Mouse (Mus musculus) heart, postnatal 4 days (tissue): ENCODE data around the gene Shmt1. TPM values are rescaled to one million over a fixed set of nuclear protein-coding genes. Genes with fewer than 3 reads are reported as not detected.

Experiments
- DNase-seq: peaks from one replicate; pipeline ENCODE4 v3.0.0; 2021
- total RNA-seq, 2 experiments: library from RNA; stranded (reverse); gene quantifications; 2 replicates each; pipeline ENCODE4 v1.2.3; 2021

Shmt1 gene
- total RNA-seq, 2 experiments from 2014 or later = 24.7 to 26.8 TPM

- DNase-seq = no peak
Observed at GRCm38 (mm10) chr11:60790472-60790871, 21.0 kb downstream of the Shmt1 start.

DNA sequence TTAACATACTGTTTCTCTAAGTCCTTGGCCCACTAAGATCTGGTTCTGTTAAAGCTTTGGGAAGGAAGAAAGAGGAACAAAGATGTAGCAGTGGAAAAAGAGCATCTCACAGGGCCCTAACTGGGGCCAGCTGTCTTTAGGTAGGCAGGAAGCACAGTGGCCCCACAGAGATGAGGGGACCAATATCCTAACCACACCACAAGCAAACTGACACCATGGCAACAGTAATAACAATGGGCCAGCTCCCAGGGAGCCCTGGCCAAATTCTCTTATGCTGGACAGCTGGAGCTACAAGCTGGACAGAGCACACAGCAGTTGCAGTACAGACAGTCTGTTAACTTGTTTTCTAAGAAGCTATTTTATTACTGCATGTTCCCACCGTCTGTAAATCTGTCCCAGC, 23.9 kb downstream of the Shmt1 start:
- peak; percentile 32 for DNase-seq

GRCm38 (mm10) chr11:60784179-60784922, 27.2 kb downstream of the Shmt1 start:
- no peak for DNase-seq

GRCm38 (mm10) chr11:60779673-60780189, 31.8 kb downstream of the Shmt1 start:
- no peak for DNase-seq

DNA sequence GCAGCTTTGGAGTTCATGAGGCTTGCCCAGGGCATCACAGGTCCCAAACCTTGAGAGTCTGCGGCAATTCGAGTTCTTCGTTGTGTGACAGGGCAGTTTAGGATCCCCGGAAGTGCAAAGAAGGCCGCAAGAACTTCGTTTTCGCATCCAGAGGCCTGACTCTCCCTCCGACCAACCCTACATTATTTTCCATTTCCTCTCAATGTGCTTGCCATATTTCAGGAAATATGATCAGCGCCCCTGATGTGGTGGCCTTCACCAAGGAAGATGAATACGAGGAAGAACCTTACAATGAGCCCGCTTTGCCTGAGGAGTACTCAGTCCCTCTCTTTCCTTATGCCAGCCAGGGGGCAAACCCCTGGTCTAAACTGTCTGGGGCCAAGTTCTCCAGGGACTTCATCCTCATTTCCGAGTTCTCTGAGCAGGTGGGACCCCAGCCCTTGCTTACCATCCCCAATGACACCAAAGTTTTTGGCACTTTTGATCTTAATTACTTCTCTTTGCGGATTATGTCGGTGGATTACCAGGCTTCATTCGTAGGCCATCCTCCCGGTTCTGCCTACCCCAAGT, 33.6 kb downstream of the Shmt1 start:
- DNase-seq = no peak

GRCm38 (mm10) chr11:60776829-60777740, 34.4 kb downstream of the Shmt1 start, which contains the start of the genes Top3a and Smcr8:
Gene Top3a, minus strand, starts transcription at chr11:60777365.
Gene Smcr8, plus strand, starts transcription at chr11:60777524.
- peak; percentile 81 for DNase-seq

GRCm38 (mm10) chr11:60776107-60776828, 35.2 kb downstream of the Shmt1 start:
- DNase-seq = no peak

GRCm38 (mm10) chr11:60775578-60775977, 35.9 kb downstream of the Shmt1 start:
- DNase-seq = no peak

- DNase-seq = no peak
Observed at GRCm38 (mm10) chr11:60774841-60775240, 36.7 kb downstream of the Shmt1 start.

DNA sequence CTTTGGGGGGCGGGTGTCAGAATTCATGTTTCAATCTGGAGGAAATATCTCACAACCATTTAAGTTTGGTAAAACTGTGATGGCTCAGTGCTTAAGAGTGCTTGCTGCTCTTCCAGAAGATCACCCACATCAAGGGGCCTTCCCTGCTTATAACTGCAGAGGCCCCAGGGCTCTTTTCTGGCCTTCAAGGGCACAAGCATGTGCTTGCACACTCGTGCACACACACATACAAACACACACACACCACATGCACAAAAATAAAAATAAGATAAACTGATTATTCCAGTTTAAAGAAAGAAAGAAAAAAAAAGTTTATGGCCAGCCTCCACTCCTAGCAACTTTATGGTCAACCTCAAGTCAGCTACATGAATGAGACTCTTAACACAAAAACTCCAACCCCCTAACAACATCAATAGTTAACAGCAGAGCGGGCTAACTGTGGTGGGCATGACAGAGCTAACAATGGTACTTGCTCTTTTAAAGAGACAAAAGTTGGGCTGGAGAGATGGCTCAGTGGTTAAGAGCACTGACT, 37.3 kb downstream of the Shmt1 start:
- no peak for DNase-seq

- DNase-seq = no peak
Observed at GRCm38 (mm10) chr11:60772161-60772560, 39.4 kb downstream of the Shmt1 start.

DNA sequence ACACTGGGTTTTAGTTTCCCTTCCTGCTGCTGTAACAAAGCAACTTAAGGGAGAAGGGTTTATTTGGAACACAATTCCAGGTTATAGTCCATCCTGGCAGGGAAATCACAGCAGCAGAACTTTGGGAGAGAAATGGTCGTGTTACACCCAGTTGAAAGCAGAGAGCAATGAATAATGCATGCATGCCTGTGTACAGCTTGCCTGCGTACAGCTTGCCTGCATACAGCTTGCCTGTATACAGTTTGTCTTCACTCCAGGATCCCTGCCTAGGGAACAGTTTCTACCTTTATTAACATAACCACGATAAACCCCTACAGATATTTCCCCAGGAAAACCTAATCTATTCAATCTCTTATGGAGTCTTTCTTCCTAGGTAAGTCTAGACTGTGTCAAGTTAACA, 40.7 kb downstream of the Shmt1 start:
- DNase-seq = no peak

DNA sequence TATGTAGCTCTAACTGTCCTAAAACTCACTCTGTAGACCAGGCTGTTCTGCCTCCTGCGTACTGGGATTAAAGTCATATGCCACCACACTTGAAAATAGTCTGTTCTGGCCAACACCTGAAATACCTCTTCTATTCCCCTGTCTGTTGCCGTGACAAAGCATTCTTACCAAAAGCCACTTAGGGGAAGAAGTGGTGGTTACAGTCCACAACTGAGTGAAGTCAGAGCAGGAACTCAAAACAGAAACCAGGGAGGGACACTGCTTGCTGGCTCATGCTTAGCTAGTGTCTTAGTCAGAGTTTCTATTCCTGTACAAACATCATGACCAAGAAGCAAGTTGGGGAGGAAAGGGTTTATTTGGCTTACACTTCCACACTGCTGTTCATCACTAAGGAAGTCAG, 42.2 kb downstream of the Shmt1 start:
- DNase-seq = no peak

DNA sequence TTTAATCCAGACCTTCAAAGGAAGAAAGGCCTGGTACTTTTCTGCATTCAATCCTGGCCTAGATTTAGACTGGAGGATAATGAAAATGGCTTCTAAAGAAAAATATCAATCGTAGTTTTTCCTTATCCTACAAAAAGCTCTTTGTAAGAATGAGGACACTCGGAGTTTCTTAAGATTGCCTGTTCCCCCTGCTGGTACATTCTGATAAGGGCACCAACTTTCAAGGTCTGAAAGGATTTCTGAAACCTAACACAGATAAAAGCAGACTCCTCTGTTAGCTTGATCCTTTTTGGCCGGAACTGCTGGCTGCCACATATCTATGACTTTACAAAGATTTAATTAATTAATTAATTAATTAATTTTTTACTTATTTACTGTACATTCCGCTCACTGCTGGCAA, 44.5 kb downstream of the Shmt1 start:
- no peak for DNase-seq

- no peak for DNase-seq
Observed at GRCm38 (mm10) chr11:60761681-60762080, 49.8 kb downstream of the Shmt1 start.

- no peak for DNase-seq
Observed at GRCm38 (mm10) chr11:60755570-60755969, 55.9 kb downstream of the Shmt1 start.

DNA sequence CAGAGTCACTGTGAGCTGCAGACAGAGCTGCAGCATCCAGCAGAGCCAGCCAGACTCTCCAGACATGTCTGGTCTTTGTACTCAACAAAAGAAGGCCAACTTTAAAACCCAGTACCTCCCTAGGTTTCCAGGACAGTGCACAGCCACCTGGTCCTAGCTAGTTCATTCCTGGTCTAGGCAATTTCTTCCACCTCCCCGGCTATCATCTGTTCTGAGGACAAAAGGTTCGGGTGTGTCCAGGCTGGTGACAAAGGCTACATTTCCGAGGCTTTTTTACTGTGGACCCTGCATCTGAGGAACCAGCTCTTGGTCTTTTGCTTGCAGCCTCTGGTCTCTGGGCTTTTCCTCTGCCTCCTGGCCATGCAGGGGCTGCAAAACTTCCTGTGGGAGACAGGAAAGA, 71.2 kb downstream of the Shmt1 start:
- no peak for DNase-seq
